Mouse (Mus musculus) forebrain, embryonic 11.5 days (tissue): ENCODE results near the gene Akap12. TPM values are rescaled to one million over a fixed set of nuclear protein-coding genes. Genes with fewer than 3 reads are reported as not detected.

Experiments
- ATAC-seq: fragments of 200-750 bp; cut with Nextera tagmentation; replicated peaks from 2 replicates; pipeline ENCODE4 v1.8.0; 2017; ENCODE audit warnings: moderate TSS enrichment; ENCODE audit not compliant: low FRiP score
- DNase-seq: peaks from one replicate; pipeline ENCODE4 v3.0.0-alpha.2; 2017; ENCODE audit warnings: low spot score
- H3K27ac ChIP-seq: fragments of 300-500 bp; sonication (generic); 2 replicates; pipeline ENCODE4 v1.5.1; 2014; ENCODE audit warnings: low read depth, low read length
- H3K27me3 ChIP-seq: fragments of 300-500 bp; sonication (generic); 2 replicates; pipeline ENCODE4 v1.6.1; 2014; ENCODE audit warnings: mild to moderate bottlenecking, low read length, mixed read lengths; ENCODE audit not compliant: control insufficient read depth, insufficient read depth
- H3K36me3 ChIP-seq: fragments of 300-500 bp; sonication (generic); 2 replicates; pipeline ENCODE4 v1.6.1; 2014; ENCODE audit warnings: mild to moderate bottlenecking, low read length, moderate library complexity, mixed read lengths; ENCODE audit not compliant: control insufficient read depth, insufficient read depth
- H3K4me1 ChIP-seq: fragments of 300-500 bp; sonication (generic); replicated peaks from 2 replicates; pipeline ENCODE4 v1.6.1; 2014; ENCODE audit warnings: low read length, mixed read lengths; ENCODE audit not compliant: control insufficient read depth, insufficient read depth
- H3K4me2 ChIP-seq: fragments of 300-500 bp; sonication (generic); 2 replicates; pipeline ENCODE4 v1.6.1; 2014; ENCODE audit warnings: low read depth, mild to moderate bottlenecking, low read length, moderate library complexity, mixed read lengths; ENCODE audit not compliant: severe bottlenecking
- H3K4me3 ChIP-seq: fragments of 300-500 bp; sonication (generic); 2 replicates; pipeline ENCODE4 v1.5.1; 2014; ENCODE audit warnings: low read depth, low read length
- H3K9ac ChIP-seq: fragments of 300-500 bp; sonication (generic); 2 replicates; pipeline ENCODE4 v1.6.1; 2014; ENCODE audit warnings: low read length
- H3K9me3 ChIP-seq: fragments of 300-500 bp; sonication (generic); 2 replicates; pipeline ENCODE4 v1.6.1; 2016; ENCODE audit warnings: low read length, mixed read lengths; ENCODE audit not compliant: control insufficient read depth
- WGBS: fragments of 180-500 bp; shearing (Covaris S2); extraction: QIAGEN DNeasy Blood & Tissue Kit; methylation state at CpG from one replicate; pipeline ENCODE4 v1.1.7; 2014; 5-methylcytosine and 5-hydroxymethylcytosine counted together
- polyA plus RNA-seq: library from polyadenylated mRNA; unstranded; fragments of >200 nt; fragmentation: Nextera tagmentation; extraction: Ambion mirVana; gene quantifications from 2 replicates; pipeline ENCODE4 v1.2.1, GENCODE M21; 2014

The Akap12 gene
- 39.1 and 43.0 TPM in 2 replicates for polyA plus RNA-seq

DNA sequence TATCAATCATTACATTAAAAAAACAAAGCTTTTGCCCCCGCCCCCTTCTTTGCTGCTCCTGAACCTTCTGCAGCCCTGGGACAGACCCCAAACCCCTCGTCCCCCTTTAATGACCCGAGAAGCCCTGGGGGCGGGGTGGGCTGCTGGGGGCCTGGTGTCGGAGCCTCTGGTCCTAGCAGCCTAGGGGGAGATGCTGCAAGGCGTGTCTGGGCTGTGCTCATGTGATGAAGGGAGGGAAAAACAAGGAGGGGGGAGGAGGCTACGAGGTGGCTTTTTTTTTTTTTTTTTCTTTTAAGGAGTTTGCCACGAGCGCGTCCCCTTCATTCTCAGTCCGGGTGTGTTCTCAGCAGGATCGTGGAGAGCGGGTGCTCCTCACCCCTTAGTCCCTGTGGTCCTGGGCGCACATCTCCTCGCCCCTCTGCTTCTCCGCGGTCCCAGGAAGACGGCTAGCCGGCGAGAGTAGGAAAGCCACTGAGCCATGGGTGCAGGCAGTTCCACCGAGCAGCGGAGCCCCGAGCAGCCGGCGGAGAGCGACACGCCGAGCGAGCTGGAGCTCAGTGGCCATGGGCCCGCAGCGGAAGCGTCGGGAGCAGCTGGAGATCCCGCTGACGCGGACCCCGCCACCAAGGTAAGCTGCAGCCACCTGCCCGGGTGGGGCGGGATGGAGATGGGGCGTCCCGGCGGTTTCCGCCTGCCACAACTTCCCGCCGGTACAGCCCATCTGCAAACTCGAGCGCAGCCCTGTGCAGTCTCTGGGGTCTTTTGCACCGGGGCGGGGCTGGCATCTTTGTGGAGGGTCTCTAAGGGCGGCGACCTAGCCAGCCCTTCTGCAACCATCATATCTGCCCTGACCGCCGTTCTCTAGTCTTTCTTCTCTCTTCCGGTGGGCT lies at the start of gene Akap12:
Akap12 (plus strand) TSS at position 340 of the 890 bp plus-strand sequence.
- Histone ChIP-seq H3K9ac (peak within 1 kb of the TSS; percentile 79), H3K36me3 (no peaks in the 10 kb centered on the region), H3K4me1 (no peaks in the 10 kb centered on the region; the same call in 1 of the 2 replicates), H3K4me2 (peak within 1 kb of the TSS; percentile 92), H3K27ac (0 out of 2 replicates have a peak within 1 kb of the TSS, but pooled peaks have one; percentile 37), H3K9me3 (no peaks in the 10 kb centered on the region), H3K27me3 (no peaks in the 10 kb centered on the region), H3K4me3 (peak within 1 kb of the TSS; percentile 69)
- WGBS: under 1% methylated on average over 54 of the region's 54 CpGs
- DNase-seq (peak; percentile 75), ATAC-seq (peak; percentile 79)

DNA sequence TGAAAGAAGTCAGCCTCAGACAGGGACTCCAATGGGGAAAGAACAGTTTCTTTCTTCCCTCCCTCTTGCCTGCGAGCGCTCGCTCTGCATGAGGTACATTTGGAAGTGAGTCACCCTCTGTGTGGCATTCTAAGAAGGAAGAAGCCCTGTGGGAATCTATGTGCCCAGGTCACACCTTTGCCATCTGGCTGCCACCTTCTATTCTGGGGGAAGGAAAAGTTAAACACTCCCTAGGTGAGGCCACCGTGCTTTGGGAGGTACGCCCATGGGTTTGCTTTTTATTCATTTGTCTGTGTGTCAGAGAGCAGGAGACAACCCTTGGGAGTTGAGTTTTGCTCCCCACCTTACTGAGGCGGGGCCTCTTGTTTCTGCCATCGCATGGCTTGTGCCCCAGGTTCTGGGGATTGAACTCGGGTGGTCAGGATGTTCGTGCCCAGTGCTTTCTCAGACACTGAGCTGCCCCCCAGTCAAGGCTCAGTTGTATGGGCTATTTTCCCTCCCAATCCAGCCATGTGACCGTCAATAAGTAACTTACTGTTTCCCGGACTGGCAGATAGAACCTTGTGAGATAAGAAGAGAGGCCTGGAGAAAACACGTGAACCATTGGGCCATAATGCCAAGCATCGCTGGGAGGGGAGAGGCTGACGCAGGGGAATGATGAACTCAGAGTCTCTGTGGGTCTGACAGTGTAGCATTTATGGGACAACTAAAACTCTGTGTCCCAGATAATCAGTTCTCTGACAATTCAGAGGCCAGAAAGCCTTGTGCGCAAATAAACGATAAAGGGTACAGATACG lies 35.4 kb upstream of the Akap12 start:
- no peaks in the 10 kb centered on the region for H3K9me3 ChIP-seq
- ATAC-seq: no peak
- WGBS: 82% methylated on average over 17 of the region's 17 CpGs
- no peak for DNase-seq
- H3K27ac ChIP-seq: no peak overlapping the region
- no peaks in the 10 kb centered on the region for H3K36me3 ChIP-seq
- H3K9ac ChIP-seq: no peak overlapping the region
- H3K4me2 ChIP-seq: no peak overlapping the region
- no peaks in the 10 kb centered on the region for H3K4me1 ChIP-seq
- no peak overlapping the region for H3K4me3 ChIP-seq
- no peaks in the 10 kb centered on the region for H3K27me3 ChIP-seq

DNA sequence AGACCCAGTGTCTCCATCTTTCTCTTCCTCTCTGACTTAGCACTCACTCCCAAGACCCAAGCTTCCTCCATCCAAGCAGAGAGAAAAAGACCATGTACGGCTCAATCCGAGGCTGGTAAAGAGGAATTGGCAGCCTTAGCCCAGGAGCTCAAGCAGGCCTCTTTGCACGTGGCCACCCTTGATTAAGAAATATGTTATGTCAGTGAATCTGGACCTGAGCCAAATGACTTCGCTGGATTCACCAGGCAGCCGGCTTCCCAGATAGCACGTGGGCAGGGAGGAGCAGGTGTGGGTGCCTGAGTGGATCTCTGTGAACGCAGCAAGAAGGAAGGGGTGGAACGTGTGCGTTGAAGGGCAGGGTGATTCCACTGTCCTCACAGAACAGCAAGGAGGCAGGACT lies 33.1 kb upstream of the Akap12 start:
- no peak for ATAC-seq
- Histone ChIP-seq H3K9ac (no peak overlapping the region), H3K4me3 (no peak overlapping the region)

DNA sequence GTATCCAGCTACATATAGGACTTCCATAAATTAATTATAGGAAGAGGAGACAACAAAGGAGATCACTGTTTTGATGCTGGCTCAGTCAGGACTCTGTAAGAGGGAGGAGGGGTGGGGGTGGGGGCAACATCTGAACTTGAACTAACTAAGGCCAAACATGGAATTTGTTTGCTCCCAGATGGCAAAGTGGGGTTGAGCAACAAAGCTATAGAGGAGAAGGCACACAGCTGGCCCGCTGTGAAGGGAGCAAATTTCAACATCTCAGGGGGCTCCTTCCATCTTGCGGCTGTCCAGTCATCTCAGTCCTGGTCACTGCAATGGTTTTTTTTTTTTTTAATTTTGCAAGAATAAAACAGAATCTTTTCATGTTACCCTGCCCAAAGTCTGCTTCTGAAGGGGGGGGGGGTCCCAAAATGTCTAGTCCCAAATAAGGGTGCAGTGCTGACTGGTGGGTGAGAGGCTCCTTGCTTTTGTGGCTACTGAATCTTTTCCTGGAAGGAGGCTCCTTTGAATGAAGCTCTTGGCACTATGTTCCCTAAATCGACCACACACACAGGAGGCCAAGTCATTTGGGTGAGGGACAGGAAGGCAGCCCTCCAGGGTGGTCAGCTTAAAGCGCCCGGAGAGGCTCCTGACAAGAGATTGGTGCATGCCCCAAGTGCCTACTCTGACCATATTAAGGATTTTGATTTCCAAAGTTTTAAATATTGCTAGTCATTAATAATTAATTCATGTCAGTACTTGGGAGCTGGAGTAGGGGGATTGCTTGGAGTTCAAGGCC lies 26.2 kb upstream of the Akap12 start:
- no peak for ATAC-seq
- Histone ChIP-seq H3K4me1 (no peaks in the 10 kb centered on the region), H3K36me3 (no peaks in the 10 kb centered on the region), H3K27ac (no peak overlapping the region), H3K9me3 (no peaks in the 10 kb centered on the region), H3K4me3 (no peak overlapping the region), H3K9ac (no peak overlapping the region), H3K27me3 (no peaks in the 10 kb centered on the region), H3K4me2 (no peak overlapping the region)
- WGBS: 71% methylated on average over 5 of the region's 5 CpGs
- DNase-seq: no peak

More for the DNA sequence above, 33.1 kb upstream of the Akap12 start:
- Histone ChIP-seq H3K4me1 (no peaks in the 10 kb centered on the region), H3K27ac (no peak overlapping the region), H3K27me3 (no peaks in the 10 kb centered on the region), H3K36me3 (no peaks in the 10 kb centered on the region), H3K9me3 (no peaks in the 10 kb centered on the region), H3K4me2 (no peak overlapping the region)
- no peak for DNase-seq
- 76% methylated on average over 9 of the region's 9 CpGs for WGBS

DNA sequence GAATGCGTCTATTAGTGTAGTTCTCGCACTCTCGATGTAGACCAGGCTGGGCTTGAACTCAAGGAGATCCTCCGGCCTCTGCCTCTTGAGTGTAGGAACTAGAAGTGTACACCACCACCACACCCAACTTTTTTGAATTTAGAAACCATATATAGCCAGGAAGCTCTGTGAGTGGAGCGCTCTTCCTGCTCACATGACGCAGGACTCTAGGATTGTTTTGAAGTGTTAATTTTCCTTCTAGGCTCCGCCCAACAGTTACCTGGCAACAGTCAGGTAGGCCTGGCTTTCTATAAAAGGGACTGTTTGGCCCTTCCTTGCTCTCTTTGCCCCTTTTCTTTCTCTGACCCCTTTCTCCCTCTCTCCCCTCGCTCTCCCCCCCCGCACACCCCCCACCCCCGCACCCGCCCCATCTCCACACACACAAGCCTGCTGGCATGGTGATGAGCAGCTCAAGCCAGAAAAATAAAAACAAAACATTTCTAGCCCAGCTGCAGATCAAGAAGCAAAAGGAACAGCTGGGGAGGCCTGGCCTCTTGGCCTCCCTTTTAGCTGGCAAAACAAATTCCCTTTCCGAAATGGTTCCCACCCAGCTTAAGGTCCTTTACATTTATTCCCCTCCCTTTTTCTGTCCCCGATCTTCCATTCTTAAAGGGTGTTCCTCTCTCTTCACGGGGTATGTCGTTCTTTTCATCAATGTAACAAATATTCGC lies 22.4 kb upstream of the Akap12 start:
- 90% methylated on average over 16 of the region's 16 CpGs for WGBS
- Histone ChIP-seq H3K4me3 (no peak overlapping the region), H3K27me3 (no peaks in the 10 kb centered on the region), H3K4me1 (no peaks in the 10 kb centered on the region), H3K36me3 (no peaks in the 10 kb centered on the region), H3K4me2 (no peak overlapping the region), H3K9me3 (no peaks in the 10 kb centered on the region), H3K9ac (no peak overlapping the region), H3K27ac (no peak overlapping the region)
- DNase-seq: no peak
- ATAC-seq: no peak

DNA sequence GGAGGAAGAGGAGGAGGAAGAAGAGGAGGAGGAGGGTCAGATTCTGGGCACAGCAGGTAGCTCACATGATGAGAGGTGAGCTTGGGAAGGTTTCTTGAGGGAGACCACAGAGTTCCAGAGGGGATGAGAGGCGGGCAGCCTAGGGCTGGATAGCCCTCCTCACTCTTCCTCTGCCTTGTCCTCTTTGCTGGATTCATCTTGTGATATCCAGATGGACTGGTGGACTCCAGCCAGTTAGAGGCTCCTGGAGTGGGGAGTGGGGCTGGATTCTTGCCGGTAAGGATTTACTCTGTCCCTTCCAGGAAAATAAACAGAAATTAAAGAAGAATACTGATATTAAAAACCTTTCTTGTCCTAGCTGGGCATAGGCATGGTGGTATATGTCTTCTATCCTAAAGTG lies 20.4 kb upstream of the Akap12 start:
- H3K4me3 ChIP-seq: no peak overlapping the region
- no peaks in the 10 kb centered on the region for H3K9me3 ChIP-seq
- no peaks in the 10 kb centered on the region for H3K27me3 ChIP-seq
- no peak overlapping the region for H3K27ac ChIP-seq
- H3K36me3 ChIP-seq: no peaks in the 10 kb centered on the region
- WGBS: 83% methylated on average over 2 of the region's 2 CpGs
- no peak overlapping the region for H3K4me2 ChIP-seq
- DNase-seq (no peak), ATAC-seq (no peak)
- no peak overlapping the region for H3K9ac ChIP-seq
- H3K4me1 ChIP-seq: no peaks in the 10 kb centered on the region

DNA sequence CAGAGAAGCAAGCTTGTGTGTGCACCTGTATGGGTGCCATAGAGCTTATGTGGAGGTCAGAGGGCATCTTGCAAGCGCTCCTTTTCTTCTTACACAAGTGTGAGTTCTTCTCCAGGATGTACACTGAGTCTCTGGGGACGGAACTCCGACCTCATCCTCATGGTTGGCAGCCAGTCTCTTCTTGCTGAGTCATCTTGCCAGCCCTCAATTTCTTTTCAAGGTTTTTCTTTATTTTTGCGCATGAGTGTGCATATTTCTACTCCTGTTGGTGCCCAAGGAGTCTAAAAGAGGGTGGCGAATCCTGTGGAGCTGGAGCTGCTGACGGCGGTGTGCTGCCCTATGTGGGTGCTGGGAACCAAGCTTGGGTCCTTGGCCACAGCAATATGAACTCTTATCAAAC lies 19.8 kb upstream of the Akap12 start:
- no peaks in the 10 kb centered on the region for H3K4me1 ChIP-seq
- WGBS: 93% methylated on average over 7 of the region's 7 CpGs
- no peak overlapping the region for H3K27ac ChIP-seq
- no peaks in the 10 kb centered on the region for H3K9me3 ChIP-seq
- no peak overlapping the region for H3K4me3 ChIP-seq
- DNase-seq: no peak
- ATAC-seq: no peak
- no peaks in the 10 kb centered on the region for H3K36me3 ChIP-seq
- H3K27me3 ChIP-seq: no peaks in the 10 kb centered on the region
- no peak overlapping the region for H3K9ac ChIP-seq
- no peak overlapping the region for H3K4me2 ChIP-seq
